Mouse (Mus musculus): ENCODE data around the gene Mthfs.
A peak's percentile ranks its signal among the peaks of the same experiment; 100 is the strongest.
"Not testable (repeated sequence)": the region's sequence is repeated elsewhere in the genome, so short reads cannot be mapped to it uniquely, and the experiment has no call there.

The Mthfs gene

DNA sequence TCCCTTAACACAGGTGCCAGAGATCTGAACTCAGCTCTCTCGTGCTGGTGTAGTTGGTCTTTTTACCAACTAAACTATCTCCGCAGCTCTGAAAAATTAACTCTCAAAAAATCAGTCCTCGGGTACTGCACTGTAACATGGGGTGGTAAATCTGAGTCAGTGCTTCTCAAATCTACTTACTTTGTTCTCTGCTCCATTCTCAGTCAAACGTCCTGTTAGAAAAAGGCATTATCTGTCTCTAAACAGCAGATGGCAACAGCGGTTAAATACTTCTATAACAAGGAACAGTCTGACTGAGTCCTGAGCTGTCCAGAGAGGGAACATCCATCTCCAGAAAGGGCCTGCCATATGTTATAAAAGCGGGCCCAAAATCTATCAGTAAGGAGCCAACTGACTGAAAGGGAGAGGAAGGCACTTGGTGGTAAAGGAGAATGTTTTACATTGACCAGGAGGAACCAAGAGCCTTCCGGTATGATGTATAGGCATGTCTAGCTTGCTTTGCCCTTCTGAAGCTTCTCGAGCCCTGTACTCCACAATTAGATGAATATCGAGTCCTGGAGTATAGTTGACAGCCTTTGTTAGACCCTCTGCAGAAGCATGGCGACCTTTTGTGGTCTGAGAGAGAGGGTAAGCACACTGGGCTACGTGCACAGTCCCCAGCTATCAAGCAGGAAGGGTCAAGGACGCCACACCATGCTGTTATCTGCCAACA, at the start of gene Mthfs:
Gene Mthfs (plus strand): TSS at position 324 of the 712 bp plus-strand sequence.
- not testable (repeated sequence) for DNase-seq (ENCODE audit: low spot score)

DNA sequence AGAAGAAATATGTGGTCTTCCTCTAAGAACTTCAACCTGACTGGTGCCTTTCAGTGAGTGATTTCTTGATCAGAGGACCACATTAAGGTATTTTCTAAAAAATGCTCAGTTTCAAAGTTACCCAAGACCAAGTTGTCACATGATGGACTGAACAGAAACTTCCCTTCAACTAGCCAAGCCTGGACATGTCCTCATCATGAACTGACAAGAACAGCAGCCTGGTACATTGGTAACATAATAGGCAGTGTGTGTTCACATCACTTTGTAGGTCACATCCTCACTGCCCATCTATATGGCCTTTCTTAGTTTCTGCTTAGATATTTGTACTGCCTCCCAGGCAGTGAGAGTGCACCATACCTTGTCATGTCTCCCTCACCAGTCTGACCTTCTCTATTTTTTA, 37.9 kb upstream of the Mthfs start:
- DNase-seq (ENCODE audit: low spot score), result not testable (repeated sequence)

GRCm38 (mm10) chr9:89178833-89179232, 31.6 kb upstream of the Mthfs start:
- peak; percentile 39 for DNase-seq (ENCODE audit: low spot score)

DNA sequence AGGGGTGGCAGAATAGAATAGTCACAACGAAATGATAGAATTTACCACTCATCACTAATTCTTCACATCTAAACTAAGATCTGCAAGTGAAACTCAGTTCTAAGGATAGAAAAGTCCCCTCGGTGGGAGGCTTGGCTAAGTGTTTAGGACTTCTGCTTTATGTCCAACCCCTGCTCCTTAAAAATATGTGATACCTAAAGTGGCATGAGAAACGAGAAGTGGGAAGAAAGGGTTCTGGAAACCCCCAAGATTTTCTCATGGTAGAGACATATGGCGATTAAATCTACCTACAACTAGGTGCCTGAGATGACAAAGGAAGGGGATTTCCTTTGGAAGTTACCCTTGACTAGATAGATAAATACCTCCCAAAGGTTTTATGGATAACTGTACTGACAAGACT, 31.0 kb upstream of the Mthfs start:
- DNase-seq (ENCODE audit: low spot score), result not testable (repeated sequence)

DNA sequence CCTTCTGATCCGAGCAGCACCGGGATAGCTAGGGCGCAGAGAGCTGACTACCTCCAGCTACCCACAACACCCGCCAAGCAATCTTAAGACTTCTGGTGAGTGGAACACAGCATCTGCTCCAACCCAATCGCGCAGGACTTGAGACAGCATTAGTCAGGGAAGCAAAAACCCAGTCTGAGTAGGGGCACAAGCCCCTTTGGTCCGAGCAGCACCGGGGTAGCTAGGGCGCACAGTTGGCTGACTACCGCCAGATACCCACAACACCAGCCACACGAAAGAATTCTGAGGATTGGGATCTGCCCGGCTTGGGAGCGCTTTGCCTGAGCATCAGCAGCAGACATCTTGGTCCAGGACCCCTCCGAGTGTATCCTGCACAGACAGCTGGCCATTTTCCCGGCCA, 23.5 kb upstream of the Mthfs start:
- DNase-seq (ENCODE audit: low spot score), result not testable (repeated sequence)

GRCm38 (mm10) chr9:89195483-89195882, 15.0 kb upstream of the Mthfs start:
- DNase-seq (ENCODE audit: low spot score), result not testable (repeated sequence)

- DNase-seq (ENCODE audit: low spot score), result not testable (repeated sequence)
Measured at GRCm38 (mm10) chr9:89197509-89197908, 13.0 kb upstream of the Mthfs start.

- not testable (repeated sequence) for DNase-seq (ENCODE audit: low spot score)
Measured at GRCm38 (mm10) chr9:89198349-89198748, 12.1 kb upstream of the Mthfs start.

GRCm38 (mm10) chr9:89198969-89199416, 11.5 kb upstream of the Mthfs start, which contains the start of the genes Bcl2a1b and Gm29094:
Gene Bcl2a1b, plus strand, starts transcription at chr9:89199209.
Gene Gm29094, plus strand, starts transcription at chr9:89199379.
- not testable (repeated sequence) for DNase-seq (ENCODE audit: low spot score)

DNA sequence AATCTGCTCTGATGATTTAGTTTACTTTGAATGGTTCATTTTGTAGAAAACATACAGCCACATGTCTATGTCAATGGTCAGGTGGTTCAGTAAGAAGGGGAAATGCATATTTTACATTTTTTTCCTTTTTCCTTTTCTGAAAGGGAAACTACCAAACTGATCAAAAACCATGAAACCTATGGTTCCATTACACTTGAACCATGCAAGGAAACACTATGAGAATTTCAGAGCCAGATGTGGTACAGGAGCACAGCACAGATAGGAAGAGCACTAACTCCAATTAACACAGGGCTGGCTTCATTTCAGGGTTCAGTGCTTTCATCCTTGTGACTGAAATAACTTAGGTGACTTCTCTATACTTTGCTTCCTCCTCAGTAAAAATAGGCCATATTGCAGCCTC, 8.2 kb upstream of the Mthfs start:
- not testable (repeated sequence) for DNase-seq (ENCODE audit: low spot score)

DNA sequence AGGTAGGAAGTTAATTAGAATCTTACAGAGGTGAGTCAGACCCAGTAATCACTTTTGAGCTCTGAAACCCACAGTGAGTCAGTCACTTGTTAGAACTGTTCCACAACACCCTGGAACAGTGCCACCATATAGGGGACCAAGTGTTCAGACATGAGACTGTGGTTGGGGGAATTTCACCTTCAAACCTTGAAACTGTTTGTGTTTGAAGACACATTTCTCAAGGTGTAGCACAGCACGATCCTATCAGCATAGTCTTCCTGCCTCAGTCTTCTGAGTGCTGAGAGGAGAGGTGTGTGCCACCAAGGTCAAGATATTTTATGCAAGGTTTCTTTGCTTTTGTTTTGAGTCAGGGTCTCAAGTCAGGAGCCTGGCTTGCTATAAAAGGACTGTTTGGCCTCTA, 1.5 kb upstream of the Mthfs start:
- DNase-seq (ENCODE audit: low spot score), result not testable (repeated sequence)

GRCm38 (mm10) chr9:89211065-89211858, 786 bp downstream of the Mthfs start:
- DNase-seq (ENCODE audit: low spot score), result peak; percentile 95

DNA sequence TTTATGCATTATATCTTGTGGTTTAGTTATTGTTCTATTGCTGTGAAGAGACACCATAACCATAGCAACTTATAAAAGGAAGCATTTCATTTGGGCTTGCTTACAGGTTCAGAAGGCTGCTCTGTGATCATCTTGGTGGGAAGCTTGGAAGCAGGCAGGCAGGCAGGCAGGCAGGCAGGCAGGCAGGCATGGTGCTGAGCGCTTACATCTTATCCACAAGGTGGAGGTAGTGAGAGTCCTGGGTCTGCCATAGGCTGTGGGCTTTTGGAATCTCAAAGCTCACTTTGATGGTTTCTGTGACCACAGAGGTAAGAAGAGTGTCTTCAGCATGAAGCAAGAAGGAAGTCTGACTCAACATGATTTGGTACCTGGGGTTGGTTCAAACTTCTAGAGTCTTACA, 2.0 kb downstream of the Mthfs start:
- not testable (repeated sequence) for DNase-seq (ENCODE audit: low spot score)

DNA sequence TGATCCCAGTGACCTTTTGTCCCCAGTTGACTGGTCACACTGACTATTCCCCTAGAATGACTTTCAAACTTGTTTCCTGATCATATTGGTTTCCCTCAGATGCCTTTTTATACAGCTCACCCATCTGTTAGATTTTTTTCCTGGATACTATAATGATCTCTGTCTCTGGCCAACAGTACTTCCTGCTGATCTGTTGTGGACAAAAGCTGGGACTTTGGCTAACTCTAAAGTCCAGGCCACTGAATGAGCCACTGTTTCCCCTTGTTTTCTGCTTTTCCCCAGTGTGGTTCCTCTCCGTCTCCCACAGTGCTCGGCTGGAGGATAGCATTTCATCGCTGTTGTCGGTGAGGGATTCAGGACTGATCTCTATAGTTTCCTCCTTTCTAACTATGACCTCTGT, 7.7 kb downstream of the Mthfs start:
- DNase-seq (ENCODE audit: low spot score), result not testable (repeated sequence)

DNA sequence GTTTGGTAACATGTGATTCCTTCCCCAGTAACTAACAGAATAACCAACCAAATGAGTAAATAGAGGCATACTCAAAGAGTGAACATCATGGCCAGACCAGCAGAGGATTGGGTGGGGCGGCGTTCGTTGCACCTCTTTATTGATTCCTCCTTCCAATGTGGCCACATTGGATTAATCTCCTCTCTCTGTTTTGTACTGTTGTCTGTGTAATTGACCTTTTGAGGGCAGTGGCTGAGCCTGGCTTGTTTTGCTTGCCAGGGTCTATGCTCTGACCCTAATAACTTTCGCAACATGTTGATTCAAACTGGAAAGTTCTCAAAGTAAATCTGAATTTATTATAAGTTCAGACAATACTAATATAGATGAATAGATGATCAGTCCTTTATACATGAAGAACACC, 9.2 kb downstream of the Mthfs start:
- DNase-seq (ENCODE audit: low spot score), result not testable (repeated sequence)

DNA sequence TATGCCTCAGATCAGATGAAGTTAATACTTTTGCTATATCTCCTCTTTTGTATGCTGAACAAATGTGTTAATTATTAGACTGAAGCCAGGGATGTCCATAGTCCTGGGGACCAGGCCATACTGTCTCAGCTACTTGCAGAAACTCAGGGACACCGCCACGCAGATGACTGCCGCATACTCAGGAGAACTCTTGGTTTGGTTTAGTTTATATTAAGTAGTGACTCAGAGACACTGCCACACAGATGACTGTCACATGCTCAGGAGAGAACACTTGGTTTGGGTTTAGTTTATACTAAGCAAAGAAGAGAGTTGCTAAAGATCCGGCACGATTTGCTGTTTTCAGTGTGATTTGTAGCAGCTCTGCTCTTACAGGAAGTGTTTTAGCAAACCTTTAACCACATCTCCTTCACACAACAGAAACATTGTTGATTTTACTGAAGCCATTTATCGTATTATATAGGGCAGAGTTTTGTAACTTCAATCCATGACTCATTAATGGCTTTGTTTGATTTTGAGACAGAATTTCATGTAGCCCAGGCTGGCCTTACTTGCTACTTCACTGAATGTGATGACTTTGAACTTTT, 10.3 kb downstream of the Mthfs start:
- not testable (repeated sequence) for DNase-seq (ENCODE audit: low spot score)

DNA sequence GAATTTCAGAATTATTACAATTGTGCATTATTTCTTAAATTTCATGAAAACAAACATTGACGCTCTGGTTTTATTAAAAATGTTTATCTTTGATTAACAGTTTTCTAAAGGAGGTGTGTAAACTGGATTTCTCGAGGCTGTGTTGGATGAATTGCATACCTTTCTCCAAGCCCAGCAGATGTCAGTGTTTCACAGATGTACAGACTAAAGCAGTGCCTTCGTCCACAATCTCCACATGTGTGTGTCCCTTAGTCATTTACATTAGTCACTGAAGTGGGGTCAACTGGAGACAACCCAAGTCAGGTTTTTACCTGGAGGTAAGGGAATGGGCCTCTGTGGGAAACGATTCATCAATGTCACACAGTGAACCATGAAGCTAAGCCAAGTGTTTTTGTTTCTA, 15.6 kb downstream of the Mthfs start:
- no peak for DNase-seq (ENCODE audit: low spot score)

- no peak for DNase-seq (ENCODE audit: low spot score)
Measured at GRCm38 (mm10) chr9:89228122-89228521, 17.6 kb downstream of the Mthfs start.

DNA sequence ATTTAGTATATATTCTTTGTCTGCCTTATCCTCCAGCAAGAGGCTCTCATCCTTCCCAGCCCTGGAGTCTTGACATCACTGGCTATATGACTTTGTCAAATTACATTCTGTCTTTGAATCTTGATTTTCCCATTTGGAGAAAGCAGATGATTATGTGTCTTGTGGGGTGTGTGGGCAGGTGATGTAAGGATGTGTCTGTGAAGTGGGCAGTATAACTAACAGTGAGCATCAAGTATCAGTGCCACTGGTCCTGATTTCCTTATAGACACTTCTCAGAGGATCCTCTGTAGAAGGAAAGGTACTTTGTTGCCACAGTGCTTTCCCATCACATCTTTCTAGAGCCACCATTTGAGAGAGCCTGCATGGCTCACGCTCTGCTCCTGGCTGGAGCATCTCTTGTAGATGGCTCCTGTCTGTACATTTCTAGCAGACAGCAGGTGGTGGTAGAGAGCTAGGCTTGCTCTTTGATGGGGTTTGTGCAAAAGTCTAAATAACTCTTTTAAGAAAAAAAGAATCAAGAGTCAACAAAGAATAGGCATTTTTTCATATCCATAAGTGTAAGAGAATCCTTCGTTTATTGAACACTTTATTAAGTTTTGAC, 20.5 kb downstream of the Mthfs start:
- DNase-seq (ENCODE audit: low spot score), result not testable (repeated sequence)

GRCm38 (mm10) chr9:89237131-89237530, 26.7 kb downstream of the Mthfs start:
- not testable (repeated sequence) for DNase-seq (ENCODE audit: low spot score)

- not testable (repeated sequence) for DNase-seq (ENCODE audit: low spot score)
Measured at GRCm38 (mm10) chr9:89238976-89239505, 28.6 kb downstream of the Mthfs start.

DNA sequence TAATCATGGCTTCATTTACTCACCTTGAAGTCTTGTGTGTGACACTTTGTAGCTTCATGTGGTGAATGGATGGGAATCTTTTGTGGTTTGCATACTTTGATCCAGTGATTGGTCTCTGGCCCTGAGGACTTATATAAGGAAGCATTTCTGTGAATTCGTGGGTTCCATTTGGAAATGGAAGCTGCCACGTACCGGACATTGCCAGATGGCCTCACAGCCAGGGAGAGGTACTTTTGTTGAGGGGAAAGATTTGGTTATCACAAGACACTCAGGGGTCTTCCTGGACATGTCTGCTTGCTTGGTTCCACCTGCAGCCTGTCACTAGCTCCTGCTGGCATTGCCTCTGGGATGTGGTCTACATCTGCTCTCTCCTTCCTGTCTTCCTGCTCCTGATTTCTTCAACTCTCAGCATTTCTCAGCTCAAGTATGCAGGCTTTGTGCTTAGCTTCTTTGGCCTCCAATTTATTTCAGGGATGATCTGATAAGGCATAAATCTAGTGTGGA, 30.1 kb downstream of the Mthfs start:
- not testable (repeated sequence) for DNase-seq (ENCODE audit: low spot score)

Data from ovary, postnatal 10 days (tissue).